Mouse (Mus musculus) kidney, adult 11 months (tissue): Measurements from ENCODE around the gene Mrpl54.

Source experiments
- DNase-seq: peaks from one replicate; pipeline ENCODE4 v3.0.0; 2022

Gene Mrpl54

DNA sequence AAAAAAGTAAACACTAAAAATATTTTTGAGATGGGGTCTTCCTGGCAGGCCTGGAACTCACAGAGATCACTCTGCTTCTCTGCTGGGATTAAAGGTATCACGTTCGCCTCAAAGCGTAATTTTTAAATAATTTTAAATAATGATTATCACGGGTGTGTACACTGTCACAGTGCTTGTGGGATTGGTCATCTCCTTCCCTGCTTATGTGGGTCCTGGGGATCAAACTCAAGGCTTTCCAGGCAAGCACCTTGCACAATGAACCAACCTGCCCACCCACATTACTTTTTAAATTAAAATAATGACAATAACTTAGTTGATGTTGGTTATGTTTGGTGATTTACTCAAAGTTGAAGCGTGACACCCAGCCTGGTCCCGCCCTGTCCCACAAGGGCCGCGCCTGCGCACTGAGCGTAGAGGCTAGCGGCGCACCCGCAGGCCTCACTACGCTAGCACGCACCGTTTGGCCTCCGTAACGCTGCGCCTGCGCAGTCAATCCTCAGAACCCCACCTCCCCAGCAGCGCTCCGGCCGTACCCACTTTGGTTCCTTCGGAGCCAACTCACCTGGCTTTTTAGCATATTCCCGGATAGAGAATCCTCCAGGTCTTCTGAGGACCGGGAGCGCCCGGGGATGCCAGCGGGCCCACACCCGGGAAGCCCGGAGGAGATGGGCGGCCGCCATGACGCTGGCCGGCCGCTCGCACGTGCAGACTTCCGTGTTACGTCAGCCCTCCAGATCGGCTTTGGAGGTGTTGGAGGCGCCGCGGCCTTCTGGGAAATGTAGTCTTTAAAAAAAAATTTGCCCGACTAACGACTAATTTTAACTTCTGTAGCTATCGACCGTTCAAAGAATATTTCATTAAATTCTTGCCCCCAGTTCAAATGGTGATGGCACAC is at the start of gene Mrpl54, which contains the start of gene Apba3:
Gene Mrpl54, minus strand, starts transcription at position 724 of the 895 bp plus-strand sequence.
Gene Apba3, plus strand, starts transcription at position 750 of the 895 bp plus-strand sequence.
- DNase-seq: peak; percentile 96

DNA sequence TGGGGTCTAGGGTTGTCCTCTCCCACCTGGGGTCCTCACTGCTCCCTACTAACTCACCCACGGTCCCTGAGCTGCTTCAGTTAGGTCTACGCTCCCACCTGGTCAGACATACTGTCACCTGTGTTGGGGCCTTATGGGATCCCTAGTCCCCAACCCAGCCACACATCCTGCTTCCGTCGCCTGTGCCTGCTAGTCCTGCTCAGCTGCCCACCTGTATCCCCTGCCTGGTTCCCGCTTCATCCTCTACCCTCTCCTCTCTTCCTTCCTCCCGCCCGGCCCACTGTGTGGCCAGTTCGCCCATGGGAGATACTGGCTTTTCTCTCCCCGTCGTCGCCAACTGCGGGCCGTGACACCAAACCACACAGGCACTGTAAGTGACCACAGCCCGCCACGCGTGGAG is 48.9 kb upstream of the Mrpl54 start:
- no peak for DNase-seq

DNA sequence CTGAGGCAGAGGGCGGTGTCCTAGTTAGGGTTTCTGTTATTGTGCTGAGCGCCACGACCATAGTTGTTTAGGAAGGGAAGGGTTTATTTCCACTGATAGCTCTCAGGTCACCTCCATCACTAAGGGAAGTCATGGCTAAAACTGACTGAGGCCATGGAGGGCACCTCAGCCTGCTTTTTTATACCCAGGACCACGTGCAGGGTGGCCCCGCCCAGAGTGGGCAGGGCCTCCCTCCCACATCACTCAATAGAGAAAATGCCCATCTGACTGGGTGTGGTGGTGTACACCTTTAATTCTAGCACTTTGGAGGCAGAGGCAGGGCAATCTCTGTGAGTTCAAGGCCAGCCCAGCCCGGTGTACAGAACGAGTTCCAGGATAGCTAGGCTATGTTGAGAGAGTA is 47.5 kb upstream of the Mrpl54 start:
- DNase-seq: no peak

DNA sequence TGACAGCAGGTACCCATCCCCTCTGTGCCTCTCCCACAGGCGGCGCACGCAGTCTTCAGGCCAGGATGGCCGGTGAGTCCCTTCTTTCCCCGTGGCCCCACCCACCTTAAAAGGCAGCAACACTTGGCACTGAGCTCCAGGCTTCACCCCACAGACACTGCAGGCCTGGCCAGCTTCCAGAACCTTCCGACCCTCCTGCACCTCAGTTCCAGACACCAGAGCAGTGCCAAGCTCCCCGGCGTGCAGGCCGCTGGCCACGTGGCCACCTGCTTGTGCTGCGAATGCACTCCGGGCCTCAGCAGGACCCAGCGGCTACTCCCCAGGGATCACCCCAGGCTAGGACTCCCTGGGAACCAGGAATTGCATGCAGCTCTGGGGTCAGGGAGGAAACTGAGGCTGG is 46.8 kb upstream of the Mrpl54 start:
- DNase-seq: no peak

DNA sequence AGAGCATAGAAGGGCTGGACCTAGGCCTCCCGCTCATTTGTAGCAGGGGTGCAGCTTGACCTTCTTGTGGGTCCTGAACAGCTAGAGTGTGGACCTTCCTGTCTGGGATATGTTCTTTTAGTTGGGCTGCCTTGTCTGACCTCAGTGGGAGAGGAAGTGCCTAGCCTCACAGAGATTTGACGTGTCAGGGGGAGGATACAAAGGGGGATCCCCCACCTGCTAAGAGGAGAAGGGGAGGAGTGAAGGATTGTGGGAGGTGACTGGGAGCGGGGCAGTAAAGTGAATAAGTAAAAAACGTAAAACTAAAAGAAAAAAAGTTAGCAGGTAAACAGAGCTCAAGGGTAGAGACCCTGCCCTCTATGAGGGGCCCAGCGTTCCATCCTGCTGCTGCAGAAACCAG is 42.8 kb upstream of the Mrpl54 start:
- no peak for DNase-seq

DNA sequence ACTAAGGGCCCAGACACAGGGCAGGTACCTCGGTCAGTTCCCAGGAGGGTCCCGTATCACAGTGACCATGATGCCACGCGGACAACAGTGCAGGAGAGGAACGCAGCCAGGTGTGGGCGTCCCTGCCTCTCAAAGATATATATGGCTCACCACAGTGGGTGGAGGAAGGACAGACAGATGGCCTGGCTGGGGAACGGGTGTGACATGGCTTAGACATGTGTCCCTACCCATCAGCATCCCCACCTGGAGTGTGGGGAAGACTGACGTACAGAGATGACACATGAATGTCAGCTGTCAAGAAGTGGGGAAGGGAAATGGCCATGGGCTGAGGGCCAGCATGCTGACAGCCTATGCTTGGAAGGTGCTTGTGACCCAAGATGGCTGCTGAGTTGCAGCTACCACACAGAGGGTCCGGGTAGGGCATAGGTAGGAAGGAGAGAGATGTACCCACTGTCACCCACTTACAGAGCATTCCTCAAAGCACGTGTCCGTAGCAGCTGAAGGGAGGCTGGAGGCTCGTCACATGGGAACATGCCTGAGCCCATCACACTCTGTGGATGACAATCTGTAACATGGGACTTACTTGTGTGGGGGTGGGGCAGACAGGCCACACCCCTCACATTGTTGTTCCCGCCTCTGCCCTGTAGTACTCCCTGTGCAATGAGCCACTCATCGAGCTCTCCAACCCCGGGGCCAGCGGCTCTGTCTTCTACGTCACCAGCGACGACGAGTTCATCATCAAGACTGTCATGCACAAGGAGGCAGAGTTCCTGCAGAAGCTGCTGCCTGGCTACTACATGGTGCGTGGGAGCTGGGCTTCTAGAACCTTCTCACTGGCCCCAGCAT is 40.3 kb upstream of the Mrpl54 start:
- DNase-seq: no peak

DNA sequence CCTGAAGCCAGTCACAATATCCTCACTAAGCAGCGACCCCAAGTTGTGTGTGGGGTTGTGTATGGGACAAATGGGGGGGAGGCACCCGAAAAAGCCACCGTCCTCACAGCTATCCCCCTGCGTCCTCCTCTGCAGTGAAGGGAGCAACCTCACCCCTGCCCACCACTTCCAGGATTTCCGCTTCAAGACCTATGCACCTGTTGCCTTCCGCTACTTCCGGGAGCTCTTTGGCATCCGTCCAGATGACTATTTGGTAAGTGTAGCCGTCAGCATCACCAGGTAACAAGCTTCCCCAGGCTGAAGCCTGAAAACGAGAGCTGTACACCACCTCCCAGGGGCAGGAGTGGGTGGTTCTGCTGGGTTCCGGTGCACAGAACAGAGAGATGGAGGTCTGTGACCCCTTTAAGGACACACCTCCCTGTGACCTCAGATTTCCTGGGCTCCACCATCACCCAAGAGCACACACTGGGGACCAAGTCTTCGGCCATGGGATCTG is 39.5 kb upstream of the Mrpl54 start:
- no peak for DNase-seq

DNA sequence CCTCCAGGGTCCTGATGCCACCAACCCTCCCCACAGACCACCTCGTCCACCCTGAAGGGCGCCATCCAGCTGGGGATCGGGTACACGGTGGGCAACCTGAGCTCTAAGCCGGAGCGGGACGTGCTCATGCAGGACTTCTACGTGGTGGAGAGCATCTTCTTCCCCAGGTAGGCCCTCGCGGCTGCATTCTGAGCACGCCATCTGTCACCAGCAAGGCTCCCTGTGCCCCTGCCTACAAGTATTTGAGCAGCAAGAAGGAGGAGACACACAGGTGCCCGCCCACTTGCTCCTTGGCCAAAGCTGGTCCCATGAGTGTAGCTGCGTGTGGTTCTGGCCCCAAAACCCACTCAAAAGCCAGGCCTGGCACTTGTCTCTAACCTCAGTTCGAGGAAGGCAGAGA is 38.9 kb upstream of the Mrpl54 start:
- no peak for DNase-seq

DNA sequence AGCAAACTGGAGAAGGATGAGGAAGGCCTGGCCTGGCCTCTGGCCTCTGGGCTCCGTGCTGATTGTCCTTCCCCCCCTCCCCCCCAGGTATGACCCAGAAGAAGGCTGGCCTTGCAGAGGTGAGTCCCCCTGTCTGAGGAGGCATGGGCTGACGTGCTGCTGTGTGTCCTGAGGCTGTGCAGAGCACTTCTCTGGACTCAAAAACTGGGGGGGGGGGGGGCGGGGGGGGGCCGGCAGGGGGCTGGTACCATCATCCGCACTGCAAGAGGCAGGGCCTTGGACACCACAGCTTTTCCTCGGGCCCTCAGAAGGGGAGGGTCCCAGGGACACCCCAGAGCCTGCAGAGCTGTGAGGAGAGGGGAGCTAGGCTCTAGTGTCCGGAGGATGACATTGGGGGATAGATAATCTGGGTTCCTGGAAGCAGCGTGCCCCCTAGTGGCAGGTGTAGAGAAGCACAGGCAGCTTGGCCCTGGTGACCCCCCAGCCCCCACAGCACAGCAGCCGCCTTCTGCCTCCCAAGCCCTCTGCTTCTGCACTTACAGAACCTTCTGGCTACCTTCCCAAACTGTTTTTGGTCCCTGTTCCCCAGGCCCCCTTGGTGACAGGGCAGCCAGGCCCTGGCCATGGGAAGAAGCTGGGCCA is 38.0 kb upstream of the Mrpl54 start:
- no peak for DNase-seq

DNA sequence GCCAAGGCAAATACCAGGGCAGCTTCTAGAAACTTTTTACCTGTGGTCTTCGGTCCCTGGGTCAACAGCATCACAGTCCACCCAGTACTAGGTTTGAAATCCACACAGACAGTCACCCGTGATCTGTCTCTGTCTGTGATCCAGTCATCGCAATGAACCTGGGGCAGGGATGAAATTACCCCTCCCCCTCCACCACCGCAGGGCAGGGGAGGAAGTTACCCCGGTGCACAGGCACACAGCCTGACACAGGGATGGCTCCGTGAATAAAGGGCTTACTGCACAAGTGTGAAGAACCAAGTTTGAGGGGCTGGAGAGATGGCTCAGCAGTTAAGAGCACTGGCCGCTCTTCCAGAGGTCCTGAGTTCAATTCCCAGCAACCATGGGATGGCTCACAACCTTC is 37.0 kb upstream of the Mrpl54 start:
- no peak for DNase-seq

DNA sequence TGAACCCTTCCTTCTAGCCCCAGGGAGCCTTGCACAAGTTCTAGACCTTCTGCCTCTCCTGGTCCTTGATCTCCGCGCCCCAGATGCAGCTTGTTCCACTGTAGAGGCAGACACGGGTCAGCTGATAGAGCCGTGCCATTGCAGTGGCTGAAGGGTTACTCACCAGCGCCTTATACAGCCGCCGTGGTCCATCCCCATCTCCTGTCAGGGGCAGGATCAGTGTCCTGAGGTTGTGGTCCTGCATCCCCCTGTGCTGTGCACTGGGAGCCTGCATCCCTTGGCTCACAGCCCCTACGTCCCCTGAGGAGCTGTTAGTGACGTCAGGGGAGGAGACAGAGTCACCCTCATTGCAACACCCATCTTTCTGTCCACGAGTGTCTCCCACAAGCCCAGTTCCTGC is 36.5 kb upstream of the Mrpl54 start:
- no peak for DNase-seq

DNA sequence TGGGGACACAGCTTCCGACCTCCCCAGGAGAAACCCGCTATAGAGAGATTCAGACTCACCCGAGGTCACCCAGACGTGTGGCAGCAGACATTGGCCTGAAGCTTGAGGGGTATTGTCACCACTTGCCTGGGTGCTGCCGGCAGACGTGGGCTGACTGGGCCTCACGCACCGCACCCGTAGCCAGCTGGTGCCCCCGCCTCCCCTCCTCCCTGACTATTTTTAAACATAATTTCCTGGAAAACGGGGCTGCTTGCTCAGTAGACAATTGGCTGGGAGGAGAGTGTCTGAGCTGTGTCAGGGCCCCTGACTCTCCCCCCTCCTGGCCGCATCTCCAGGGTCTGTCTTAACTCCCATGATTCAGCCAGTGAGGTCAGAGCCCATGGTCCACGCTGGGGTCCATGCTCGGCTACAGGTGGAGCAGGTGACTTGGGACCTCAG is 36.1 kb upstream of the Mrpl54 start:
- DNase-seq: no peak

DNA sequence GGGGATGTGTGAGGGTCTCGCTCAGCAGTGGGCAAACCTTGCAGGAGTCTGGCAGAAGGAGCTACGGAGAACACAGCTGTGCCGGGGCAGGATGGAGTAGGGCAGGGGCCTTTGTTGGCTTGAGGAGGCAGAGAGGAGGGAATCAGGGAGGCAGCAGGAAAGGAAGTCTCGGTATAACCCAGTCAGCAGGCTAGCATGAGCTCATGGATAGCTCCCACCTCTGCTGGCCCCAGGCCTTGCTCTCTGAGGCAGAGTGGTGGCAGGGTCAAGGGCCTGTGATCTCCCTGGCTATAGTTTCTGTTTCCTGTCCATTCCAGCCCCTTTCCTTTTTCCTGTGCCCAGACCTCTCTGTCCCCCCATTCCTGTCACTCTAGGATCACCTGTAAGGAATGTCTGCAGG is 35.6 kb upstream of the Mrpl54 start:
- DNase-seq: no peak

DNA sequence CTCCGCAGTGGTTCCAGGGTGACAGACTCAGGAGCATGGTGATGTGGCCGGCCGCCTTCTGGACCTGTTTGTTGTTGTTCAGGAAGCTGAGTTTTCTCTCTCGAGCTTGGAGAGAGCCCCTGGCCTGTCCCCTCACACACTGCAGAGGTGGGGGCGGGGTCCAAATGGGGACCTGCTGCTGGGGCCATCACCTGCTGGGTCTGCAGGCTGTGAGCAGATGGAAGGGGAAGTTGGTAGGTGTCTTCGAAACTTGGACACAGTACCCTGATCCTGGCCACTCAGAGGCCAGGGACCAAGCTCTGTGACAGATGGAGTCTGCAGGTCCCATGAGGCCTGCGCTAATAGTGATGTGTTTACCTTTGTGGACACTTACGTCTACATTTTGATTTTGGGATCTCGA is 34.6 kb upstream of the Mrpl54 start:
- no peak for DNase-seq

DNA sequence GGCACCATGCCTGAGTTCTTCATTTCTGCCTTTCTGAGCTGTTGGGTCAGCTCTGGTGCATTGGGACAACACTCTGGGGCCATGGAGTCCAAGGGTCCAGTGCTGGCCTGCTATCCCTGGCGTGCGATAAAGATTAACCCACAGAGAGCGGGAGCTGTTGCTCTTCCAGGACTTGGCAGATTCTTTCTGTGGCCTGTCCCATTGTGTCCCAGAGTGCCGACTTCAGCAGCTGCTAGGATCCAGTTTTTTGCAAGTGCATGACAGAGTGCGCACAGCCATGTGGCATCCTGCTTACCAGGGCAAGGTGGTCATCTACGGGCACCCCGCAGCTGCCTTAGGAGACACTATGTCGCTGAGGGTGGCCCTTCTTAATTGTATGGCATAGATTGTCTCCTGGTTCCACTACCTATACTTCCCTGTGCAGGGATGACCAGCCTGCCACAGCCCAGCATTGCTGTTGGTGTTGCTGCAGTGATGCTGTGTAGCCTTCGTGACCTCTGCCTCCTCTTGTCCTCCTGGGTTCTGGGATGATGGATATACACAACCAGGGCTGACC is 33.7 kb upstream of the Mrpl54 start:
- DNase-seq: peak; percentile 88

DNA sequence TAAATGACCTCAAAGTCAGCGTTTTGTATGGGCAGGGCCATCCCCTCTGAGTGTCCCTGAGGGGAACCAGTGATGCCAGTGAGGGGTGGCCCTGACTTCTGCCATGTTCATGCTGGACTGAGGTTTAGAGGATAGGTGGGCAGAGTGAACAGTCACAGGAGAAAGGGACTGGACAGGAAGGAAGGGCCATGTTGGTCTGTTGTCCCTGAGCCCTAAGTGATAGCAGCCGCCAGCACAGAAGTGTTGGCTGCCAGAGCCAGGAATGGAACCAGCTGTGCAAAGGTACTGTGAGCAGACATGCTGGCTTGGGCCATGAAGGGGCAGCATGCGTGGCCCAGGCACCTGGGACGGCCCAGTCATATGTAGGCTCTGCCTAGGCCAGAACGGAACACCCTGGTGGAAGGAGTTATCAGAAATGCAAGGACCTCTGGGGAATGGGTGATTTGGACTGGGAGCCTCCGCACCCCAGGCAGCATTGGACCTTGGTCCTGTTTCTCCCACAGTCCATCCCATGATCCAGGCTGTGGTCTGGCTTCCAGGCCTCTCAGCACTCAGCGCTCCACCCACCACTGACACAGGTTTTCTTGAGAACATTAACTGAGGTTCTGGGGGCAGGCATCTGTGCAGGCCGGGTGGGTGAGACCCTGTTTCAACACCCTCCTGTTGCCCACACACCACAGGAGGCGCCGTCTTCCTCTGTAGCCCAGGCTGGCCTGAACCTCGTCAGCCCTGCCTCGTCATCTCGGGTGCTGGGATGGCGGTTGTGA is 33.0 kb upstream of the Mrpl54 start:
- DNase-seq: peak; percentile 84

DNA sequence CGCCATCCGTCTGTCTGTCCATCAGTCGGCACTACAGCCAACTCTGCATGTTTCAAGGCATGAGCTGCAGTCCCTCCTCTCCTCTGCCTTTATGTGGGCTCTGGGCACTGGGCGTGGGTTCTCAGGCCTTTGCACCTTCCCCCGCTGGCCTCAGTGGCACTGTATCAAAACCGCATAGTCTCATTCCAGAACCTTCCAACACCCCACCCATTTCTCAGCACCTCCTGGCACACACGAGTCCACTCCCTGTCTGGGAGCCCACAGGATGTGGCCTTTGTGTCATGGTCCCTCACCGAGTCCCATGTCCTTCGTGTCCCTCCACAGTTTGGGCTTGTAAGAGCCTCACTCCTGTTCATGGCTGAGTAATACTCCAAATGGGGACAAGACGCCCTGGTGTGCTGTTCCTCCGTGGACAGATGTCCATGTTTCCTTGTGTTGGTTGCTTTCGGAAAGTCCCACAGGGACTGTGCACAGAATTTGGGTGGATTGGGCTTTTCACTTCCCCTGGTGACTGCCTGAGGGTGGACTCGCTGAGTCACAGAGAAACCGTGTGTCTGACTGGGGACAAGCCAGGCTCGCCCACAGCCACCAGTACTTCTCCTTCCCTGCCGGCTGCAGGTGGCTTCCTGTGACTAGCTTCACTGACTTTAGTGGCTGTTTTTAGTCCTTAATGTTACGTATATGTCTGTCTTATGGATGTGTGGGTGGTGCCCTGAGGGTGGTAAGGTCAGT is 31.8 kb upstream of the Mrpl54 start:
- no peak for DNase-seq

DNA sequence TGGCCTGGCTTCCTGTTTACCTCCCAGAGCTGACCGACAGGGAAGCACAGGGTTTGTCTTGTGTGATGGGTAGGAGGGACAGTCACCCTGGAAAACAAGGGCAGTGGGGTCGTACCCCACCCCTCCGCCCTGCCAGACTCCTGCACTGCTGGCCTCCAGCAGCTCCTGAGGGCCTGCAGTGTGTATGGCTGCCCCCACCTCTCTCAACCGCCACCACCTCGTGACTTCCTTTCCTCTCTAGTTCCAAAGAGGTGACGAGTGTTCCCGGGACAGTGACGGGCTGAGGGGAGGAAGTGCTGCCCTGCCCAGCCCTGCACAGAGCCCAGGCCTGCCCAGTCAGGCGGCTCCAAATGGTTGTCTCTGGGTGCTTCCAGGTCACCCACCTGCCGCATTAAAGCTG is 31.1 kb upstream of the Mrpl54 start:
- peak; percentile 73 for DNase-seq

DNA sequence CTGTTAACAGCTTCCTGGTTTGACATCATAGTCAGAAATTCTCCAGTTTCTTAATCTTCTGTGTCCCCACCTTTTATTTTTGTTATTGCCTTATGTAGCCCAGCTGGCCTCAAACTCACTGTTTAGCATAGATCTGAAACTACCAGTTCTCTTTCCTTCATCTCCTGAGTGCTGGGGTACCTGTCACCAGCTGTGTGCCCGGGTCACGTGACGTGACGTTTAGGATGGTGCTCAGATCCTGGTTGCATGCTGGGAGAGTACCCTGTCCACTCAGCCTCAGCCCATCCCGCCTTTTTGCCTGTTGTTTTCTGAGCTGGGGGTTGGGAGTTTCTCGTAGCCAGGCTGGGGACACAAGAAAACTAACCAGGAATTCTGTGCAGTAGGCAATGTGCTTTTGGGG is 30.5 kb upstream of the Mrpl54 start:
- DNase-seq: no peak

DNA sequence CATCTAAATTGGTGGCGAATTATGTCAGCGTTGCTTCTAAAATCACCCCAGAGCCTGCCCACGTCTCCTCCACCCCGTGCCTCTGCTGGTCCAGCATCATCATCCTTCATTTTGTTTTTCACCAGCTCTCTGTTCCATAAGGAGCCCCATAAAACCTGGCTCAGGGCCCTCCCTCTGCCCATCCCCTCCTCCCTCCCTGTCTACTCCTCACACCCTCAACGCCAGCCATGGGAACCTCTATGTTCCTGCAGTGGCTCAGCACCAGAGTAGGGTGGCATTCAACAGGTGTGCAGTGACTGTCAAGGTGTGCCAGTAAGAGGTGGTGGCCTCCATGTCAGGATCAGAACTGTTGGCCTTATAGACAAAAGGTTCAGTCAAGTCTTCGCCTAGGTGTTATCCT is 28.5 kb upstream of the Mrpl54 start:
- no peak for DNase-seq

DNA sequence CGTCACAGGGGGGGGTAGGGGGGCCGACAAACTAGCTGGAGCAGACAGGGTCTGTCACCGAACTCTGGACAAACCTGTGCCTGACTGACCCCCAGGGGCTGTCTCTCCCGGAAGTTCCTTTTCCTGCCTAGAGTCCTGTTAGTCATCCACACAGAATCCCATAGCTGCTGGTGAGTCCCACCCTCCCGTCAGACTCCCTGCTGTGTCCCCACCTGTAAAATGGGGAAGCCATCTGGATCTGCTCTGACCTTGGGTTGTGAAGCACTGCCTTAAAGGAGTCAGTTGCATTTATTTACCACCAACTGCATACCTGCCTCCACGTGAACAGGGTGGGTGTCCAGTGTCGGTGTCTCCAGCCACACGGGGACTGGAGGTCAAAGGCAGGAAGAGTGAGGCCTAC is 27.7 kb upstream of the Mrpl54 start:
- DNase-seq: no peak
